Mouse (Mus musculus) mouse embryonic stem cell (cell line): Measurements from ENCODE around the gene Cmtm2a.

Experiments
- in situ Hi-C, 2 experiments: fragments of 300-500 bp; cut with MboI; formaldehyde crosslinking; loops; 1 replicate in 1 of 2; 3 replicates in 1 of 2; pipeline ENCODE4 v1.14.3; 2019 to 2020; ENCODE audit warnings: low sequenced_read_pairs in 2 of 2, low pct_unique_long_range_greater_than_20kb in 1 of 2, mixed read lengths in 1 of 2; ENCODE audit not compliant: unreplicated experiment in 1 of 2

Gene Cmtm2a

GRCm38 (mm10) chr8:104239418-104239861, 53.5 kb downstream of the Cmtm2a start:
- in situ Hi-C loops, result no loop called here

- in situ Hi-C loops, result no loop called here
These were observed 58.4 kb downstream of the Cmtm2a start for GRCm38 (mm10) chr8:104234573-104234972.

GRCm38 (mm10) chr8:104232919-104233318, 60.1 kb downstream of the Cmtm2a start:
- in situ Hi-C loops, result no loop called here

- in situ Hi-C loops, result no loop called here
These were observed 60.9 kb downstream of the Cmtm2a start for GRCm38 (mm10) chr8:104232039-104232438.
